Mouse (Mus musculus) stomach, embryonic 14.5 days (tissue): ENCODE data around the gene Dld. TPM values are rescaled to one million over a fixed set of nuclear protein-coding genes. Genes with fewer than 3 reads are reported as not detected.

ENCODE experiments used
- ATAC-seq: fragments of 200-750 bp; cut with Nextera tagmentation; 2 replicates; pipeline ENCODE4 v1.8.0; 2017; ENCODE audit warnings: low read depth, moderate TSS enrichment; ENCODE audit not compliant: insufficient number of reproducible peaks, insufficient read depth, low FRiP score
- H3K27ac ChIP-seq: fragments of 300-500 bp; sonication (generic); 2 replicates; pipeline ENCODE4 v1.5.1; 2014; ENCODE audit warnings: mild to moderate bottlenecking, low read length, moderate library complexity, mixed read lengths
- H3K27me3 ChIP-seq: fragments of 300-500 bp; sonication (generic); 2 replicates; pipeline ENCODE4 v1.6.1; 2014; ENCODE audit warnings: low read length, control low read depth, mixed read lengths; ENCODE audit not compliant: control insufficient read depth, insufficient read depth
- H3K36me3 ChIP-seq: fragments of 300-500 bp; sonication (generic); 2 replicates; pipeline ENCODE4 v1.6.1; 2014; ENCODE audit warnings: mild to moderate bottlenecking, control low read depth, low read length, moderate library complexity, mixed read lengths; ENCODE audit not compliant: control insufficient read depth, insufficient read depth
- H3K4me1 ChIP-seq: fragments of 300-500 bp; sonication (generic); 2 replicates; pipeline ENCODE4 v1.6.1; 2014; ENCODE audit warnings: low read length, control low read depth, mixed read lengths; ENCODE audit not compliant: control insufficient read depth, insufficient read depth
- H3K4me2 ChIP-seq: fragments of 300-500 bp; sonication (generic); replicated peaks from 2 replicates; pipeline ENCODE4 v1.6.1; 2014; ENCODE audit warnings: low read depth, low read length, control low read depth
- H3K4me3 ChIP-seq: fragments of 300-500 bp; sonication (generic); 2 replicates; pipeline ENCODE4 v1.5.1; 2014; ENCODE audit warnings: low read depth, low read length, control low read depth
- H3K9ac ChIP-seq: fragments of 300-500 bp; sonication (generic); replicated peaks from 2 replicates; pipeline ENCODE4 v1.6.1; 2014; ENCODE audit warnings: low read depth, mild to moderate bottlenecking, control low read depth, low read length, moderate library complexity, mixed read lengths
- H3K9me3 ChIP-seq: fragments of 300-500 bp; sonication (generic); 2 replicates; pipeline ENCODE4 v1.6.1; 2016; ENCODE audit warnings: low read depth, low read length, control low read depth; ENCODE audit not compliant: control insufficient read depth
- WGBS: fragments of 180-500 bp; shearing (Covaris S2); extraction: QIAGEN DNeasy Blood & Tissue Kit; methylation state at CpG from one replicate; pipeline ENCODE4 v1.1.7; 2014; 5-methylcytosine and 5-hydroxymethylcytosine counted together
- polyA plus RNA-seq: library from polyadenylated mRNA; unstranded; fragments of >200 nt; fragmentation: Nextera tagmentation; extraction: Ambion mirVana; gene quantifications from 2 replicates; pipeline ENCODE4 v1.2.1, GENCODE M21; 2014

The Dld gene
- polyA plus RNA-seq, 1 experiment from 2014 or later = 123 TPM

DNA sequence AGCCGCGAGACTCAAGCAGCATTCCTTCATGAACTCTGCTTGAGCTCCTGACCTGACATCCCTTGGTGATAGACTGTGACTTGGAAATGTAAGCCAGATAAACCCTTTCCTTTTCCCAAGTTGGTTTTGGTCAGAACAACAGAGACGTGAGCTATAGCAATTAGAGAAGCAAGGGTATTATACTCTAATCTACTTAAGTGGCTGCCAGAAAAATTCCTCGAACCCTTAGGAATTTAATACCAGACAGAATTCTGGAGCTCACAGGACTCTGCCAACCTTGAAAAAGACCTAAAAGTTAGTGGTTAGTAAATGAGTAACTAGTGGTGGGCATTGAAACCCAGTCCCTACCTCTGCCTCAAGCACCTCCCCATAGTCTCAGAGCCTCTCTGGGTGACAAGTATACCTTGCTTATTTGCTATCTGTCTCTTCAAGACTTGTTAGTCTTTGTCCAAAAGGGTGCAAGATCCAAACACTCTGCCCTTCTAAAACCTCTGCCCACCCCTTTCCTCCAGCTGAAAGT lies 67.6 kb downstream of the Dld start:
- Histone ChIP-seq H3K27ac (peak overlapping the region; percentile 39; the same call in 1 of the 2 replicates), H3K4me1 (0 out of 2 replicates have a peak, but pooled peaks cover 3% of the 10 kb centered on the region), H3K9me3 (no peaks in the 10 kb centered on the region), H3K9ac (no peak overlapping the region), H3K4me2 (no peak overlapping the region), H3K27me3 (no peaks in the 10 kb centered on the region), H3K4me3 (no peak overlapping the region), H3K36me3 (peaks cover 85% of the 10 kb centered on the region)
- WGBS = 44% methylated on average over 4 of the region's 4 CpGs
- ATAC-seq = no peak

DNA sequence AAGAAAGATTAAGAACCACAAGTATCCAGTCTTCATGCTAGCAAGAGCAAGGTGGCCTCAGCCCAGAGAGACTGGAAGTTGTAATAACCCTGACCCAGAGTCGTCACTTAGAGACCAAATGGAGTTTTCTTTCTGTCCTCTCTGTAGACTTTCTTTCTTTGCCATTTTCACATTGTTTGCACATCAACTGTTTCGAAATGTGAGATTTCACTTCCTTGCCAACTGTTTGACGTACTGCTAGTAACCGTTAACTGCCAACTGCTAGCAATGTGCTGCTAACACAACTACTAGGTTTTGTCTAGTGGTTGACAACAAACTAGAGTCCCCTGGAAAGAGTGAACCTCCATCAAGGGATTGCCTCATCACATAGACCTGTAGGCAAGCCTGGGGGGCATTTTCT lies 68.1 kb downstream of the Dld start:
- H3K4me2 ChIP-seq = no peak overlapping the region
- peaks cover 86% of the 10 kb centered on the region for H3K36me3 ChIP-seq
- 0 out of 2 replicates have a peak, but pooled peaks cover 3% of the 10 kb centered on the region for H3K4me1 ChIP-seq
- no peak for ATAC-seq
- no peak overlapping the region for H3K4me3 ChIP-seq
- H3K27ac ChIP-seq = no peak overlapping the region
- H3K9me3 ChIP-seq = no peaks in the 10 kb centered on the region
- no peak overlapping the region for H3K9ac ChIP-seq
- WGBS = 80% methylated on average over 4 of the region's 4 CpGs
- no peaks in the 10 kb centered on the region for H3K27me3 ChIP-seq

GRCm38 (mm10) chr12:31282241-31282640 lies 69.0 kb downstream of the Dld start:
- peaks cover 82% of the 10 kb centered on the region for H3K36me3 ChIP-seq

More at GRCm38 (mm10) chr12:31282241-31282640, 69.0 kb downstream of the Dld start:
- Histone ChIP-seq H3K9me3 (no peaks in the 10 kb centered on the region), H3K9ac (no peak overlapping the region), H3K4me3 (no peak overlapping the region), H3K27me3 (no peaks in the 10 kb centered on the region), H3K4me1 (0 out of 2 replicates have a peak, but pooled peaks cover 3% of the 10 kb centered on the region), H3K4me2 (no peak overlapping the region), H3K27ac (no peak overlapping the region)
- ATAC-seq = no peak
- WGBS = 65% methylated on average over 5 of the region's 5 CpGs

Other genes with a start within 250 kb of the Dld start
- not detected in 2 replicates for gene Gm6993, start 110.7 kb downstream of the Dld start, polyA plus RNA-seq
- gene Lamb1, start 86.2 kb downstream of the Dld start, polyA plus RNA-seq = 98.2 TPM in 2 replicates
- gene Slc26a3, start 39.4 kb upstream of the Dld start, polyA plus RNA-seq = 0.14 and 0.16 TPM in 2 replicates
- 18.8 and 22.1 TPM in 2 replicates for gene Cbll1, start 148.2 kb upstream of the Dld start, polyA plus RNA-seq
- gene Slc26a4, start 208.5 kb upstream of the Dld start, polyA plus RNA-seq = 0.52 and 0.53 TPM in 2 replicates